Mouse (Mus musculus): ENCODE data around the gene C5ar2. TPM values are rescaled to one million over a fixed set of nuclear protein-coding genes. Genes with fewer than 3 reads are reported as not detected.

C5ar2 gene
- polyA plus RNA-seq, 1 experiment: 0.40 TPM

DNA sequence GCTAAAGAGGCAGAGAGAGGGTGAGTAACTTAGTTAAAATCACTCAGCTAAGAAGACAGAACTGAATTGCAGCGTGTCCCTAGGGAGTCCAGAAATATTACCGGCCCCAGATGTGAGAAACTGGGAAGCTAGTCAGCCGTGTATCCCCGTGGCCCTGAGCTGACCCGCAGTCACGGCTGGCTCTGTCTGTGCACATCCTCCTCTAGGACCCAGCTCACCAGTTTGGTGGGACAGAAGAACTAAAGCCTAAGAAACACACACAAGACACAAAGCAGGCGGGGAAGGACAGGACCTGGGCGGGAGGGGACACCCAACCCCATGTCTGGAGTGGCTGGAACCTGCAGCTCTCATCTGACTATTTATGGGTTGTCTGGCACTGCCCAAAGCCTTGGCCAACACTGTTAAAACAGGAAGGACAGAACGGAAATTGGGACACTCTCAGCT lies 4.4 kb downstream of the C5ar2 start:
- Histone ChIP-seq H3K4me3 (ENCODE audit: insufficient read depth, low read depth, low read length) (0 out of 2 replicates have a peak overlapping the region, but pooled peaks have one; percentile 2), H3K4me1 (ENCODE audit: control insufficient read depth, insufficient read depth, insufficient read length, low read length) (no peaks in the 10 kb centered on the region; the same call in 1 of the 2 replicates), H3K27ac (replicated peaks; ENCODE audit: low read depth, low read length) (0 out of 2 replicates have a peak overlapping the region, but pooled peaks have one; percentile 26)

DNA sequence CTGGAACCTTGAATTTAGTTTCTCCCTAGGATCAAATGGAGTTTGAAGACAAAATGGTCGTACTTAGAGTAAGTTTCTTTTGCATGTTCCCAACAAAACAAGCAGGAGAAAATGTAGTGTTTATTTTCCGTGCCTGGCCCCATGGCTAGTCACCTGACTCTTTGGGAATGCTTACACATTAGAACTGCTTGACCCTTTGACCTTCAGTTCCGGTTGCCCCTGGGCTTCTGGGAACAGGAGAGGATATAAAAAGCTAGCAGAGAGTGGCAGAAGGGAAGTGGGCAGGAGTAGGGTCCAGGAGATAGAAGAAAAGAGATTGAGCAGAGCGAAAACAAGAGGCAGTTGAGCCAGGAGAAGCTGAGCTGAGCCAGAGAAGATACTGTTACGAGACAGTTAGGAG lies 14.1 kb downstream of the C5ar2 start:
- H3K27ac ChIP-seq (replicated peaks; ENCODE audit: low read depth, low read length): 0 out of 2 replicates have a peak overlapping the region, but pooled peaks have one; percentile 2
- no peak overlapping the region for H3K4me3 ChIP-seq (ENCODE audit: insufficient read depth, low read depth, low read length)
- H3K4me1 ChIP-seq (ENCODE audit: control insufficient read depth, insufficient read depth, insufficient read length, low read length): no peaks in the 10 kb centered on the region

DNA sequence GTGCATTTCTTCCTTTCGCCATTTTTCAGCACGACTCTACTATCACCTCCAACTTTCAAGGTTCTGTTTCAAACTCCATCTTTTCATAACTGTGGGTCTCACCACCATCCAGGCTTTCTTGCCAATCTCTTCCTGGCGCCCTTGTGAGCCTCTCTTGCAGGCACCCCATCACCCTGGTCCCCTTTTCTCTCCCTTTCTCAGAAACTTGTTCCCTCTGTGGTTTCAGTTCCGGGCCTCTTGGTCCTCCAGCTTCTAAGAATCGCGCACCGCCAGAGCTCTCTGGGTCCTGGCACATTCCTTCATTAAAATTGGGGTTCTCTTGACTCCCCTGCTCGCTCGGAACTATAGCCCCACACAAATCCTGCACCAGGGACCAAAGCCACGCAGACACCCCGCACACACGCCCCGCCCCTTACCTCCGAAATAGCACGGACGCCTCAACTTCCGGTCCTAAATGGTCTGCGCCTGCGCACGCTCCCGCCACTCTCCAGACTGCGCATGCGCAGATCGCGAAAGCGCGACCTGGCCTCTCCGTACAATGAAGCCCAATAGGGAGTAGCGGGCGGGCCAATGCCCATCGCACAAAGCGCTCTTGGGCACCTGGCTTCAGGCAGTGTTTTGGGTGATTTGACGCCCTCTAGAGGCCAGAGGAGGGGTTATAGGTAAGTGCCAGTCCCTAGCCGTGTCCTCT lies 22.2 kb downstream of the C5ar2 start, which contains the start of gene Dhx34:
Dhx34 (minus strand) TSS at position 456 of the 691 bp plus-strand sequence.
- Histone ChIP-seq H3K27ac (replicated peaks; ENCODE audit: low read depth, low read length) (peak within 1 kb of the TSS; percentile 55), H3K4me1 (ENCODE audit: control insufficient read depth, insufficient read depth, insufficient read length, low read length) (peaks cover 6% of the 10 kb centered on the region; the same call in 1 of the 2 replicates), H3K4me3 (ENCODE audit: insufficient read depth, low read depth, low read length) (peak within 1 kb of the TSS; percentile 73)

DNA sequence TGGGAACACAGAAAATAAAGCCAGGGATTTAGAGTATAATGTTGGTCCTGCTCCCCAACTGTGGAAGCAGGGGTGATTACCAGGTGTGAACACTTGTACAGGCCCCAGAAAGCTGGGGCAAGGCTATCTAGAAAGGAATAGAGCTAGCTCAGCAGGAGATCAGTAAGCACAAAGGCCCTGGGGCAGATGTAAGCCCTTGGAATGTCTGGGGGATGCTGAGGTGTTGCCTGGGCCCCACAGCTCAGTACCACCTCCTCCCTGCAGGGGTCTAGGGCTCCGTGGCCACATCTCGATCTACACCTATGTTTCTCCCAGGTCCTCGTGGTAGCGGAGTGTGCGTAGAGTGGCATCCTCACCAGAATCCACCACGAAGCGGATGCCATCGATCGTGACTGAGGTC lies 30.0 kb downstream of the C5ar2 start:
- no peak overlapping the region for H3K4me3 ChIP-seq (ENCODE audit: insufficient read depth, low read depth, low read length)
- no peak overlapping the region for H3K27ac ChIP-seq (replicated peaks; ENCODE audit: low read depth, low read length)
- no peaks in the 10 kb centered on the region for H3K4me1 ChIP-seq (ENCODE audit: control insufficient read depth, insufficient read depth, insufficient read length, low read length)

DNA sequence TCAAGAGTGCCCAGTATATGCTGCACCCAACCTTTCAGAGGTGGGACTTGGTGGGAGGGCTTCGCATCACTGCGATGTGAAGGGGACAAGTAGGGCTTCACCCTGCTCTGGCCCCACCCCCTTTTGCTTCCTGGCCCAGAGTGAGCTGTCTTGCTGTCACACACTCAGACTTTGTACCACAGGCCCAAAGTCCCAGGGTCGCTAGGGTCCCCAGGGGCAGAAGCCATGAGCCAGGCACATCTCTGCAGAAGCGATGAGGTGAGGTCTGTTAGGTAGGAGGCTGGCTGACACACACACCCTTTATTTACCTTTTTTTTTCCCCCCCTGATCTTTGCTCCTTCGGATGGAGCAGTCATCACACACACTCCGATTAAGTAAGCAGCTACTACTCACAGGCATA lies 30.8 kb downstream of the C5ar2 start:
- Histone ChIP-seq H3K4me1 (ENCODE audit: control insufficient read depth, insufficient read depth, insufficient read length, low read length) (no peaks in the 10 kb centered on the region), H3K27ac (replicated peaks; ENCODE audit: low read depth, low read length) (no peak overlapping the region), H3K4me3 (ENCODE audit: insufficient read depth, low read depth, low read length) (no peak overlapping the region)

DNA sequence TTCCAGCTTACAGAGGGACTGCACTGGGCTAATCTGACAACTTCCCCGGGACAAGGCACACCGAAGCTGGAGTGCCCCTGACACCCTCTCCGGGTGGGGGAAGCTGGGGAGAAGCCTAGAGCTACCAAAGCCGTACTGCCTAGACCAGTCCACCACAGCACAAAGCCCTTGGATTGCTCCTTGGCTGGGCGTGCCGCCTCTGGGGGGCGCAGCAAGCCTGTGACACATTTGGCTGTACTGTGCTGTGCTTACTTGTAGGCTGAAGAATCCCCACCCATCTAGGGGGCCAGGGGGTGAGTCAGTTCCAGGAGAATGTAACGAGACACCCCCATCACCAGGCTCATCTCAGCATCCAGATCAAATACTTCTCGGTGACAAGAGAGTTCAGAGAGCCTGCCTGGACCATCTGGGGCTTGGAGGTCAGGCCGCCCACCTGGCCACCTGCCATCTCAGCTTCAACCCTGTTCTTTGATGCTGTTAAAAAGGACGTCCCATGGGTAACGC lies 33.0 kb downstream of the C5ar2 start:
- H3K27ac ChIP-seq (replicated peaks; ENCODE audit: low read depth, low read length): no peak overlapping the region
- H3K4me1 ChIP-seq (ENCODE audit: control insufficient read depth, insufficient read depth, insufficient read length, low read length): no peaks in the 10 kb centered on the region
- no peak overlapping the region for H3K4me3 ChIP-seq (ENCODE audit: insufficient read depth, low read depth, low read length)

DNA sequence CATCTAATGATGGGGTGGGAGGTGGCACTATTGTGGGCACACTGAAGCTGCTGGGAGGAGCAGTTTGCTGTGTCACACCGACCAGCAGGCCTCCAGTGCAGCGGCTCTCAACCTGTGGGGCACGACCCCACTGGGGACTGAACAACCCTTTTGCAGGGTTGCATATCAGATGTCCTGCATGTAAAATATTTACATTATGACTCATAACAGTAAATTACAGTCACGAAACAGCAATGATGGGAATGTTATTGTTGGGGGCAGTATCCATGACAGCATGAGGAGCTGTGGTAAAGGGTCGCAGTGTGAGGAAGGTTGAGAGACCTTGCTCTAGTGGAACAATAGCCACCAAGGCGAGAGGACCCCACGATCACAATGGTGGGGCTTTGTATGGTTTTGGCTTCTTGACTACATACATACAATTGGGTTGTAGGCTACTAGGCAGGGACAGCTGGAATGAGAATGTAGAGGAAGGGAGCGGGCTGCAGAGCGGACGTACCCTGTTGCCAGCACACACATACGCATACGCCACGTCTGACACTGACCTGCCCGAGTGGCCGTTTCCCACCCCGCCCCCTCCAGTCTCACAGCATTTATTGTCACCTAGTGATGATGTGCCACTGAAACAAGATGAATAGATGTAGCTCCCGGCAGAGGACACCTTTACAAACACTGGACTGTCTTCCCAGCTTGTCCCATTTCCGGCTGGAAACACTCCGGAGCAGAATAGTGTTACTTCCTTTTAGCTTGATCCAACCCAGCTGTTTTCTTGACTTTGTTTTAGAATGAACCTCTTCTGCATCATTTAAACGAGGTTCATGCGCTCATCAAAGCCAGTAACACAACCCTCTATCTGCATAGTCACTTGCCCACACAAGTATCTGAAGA lies 34.9 kb downstream of the C5ar2 start:
- Histone ChIP-seq H3K4me1 (ENCODE audit: control insufficient read depth, insufficient read depth, insufficient read length, low read length) (no peaks in the 10 kb centered on the region), H3K27ac (replicated peaks; ENCODE audit: low read depth, low read length) (no peak overlapping the region), H3K4me3 (ENCODE audit: insufficient read depth, low read depth, low read length) (no peak overlapping the region)

DNA sequence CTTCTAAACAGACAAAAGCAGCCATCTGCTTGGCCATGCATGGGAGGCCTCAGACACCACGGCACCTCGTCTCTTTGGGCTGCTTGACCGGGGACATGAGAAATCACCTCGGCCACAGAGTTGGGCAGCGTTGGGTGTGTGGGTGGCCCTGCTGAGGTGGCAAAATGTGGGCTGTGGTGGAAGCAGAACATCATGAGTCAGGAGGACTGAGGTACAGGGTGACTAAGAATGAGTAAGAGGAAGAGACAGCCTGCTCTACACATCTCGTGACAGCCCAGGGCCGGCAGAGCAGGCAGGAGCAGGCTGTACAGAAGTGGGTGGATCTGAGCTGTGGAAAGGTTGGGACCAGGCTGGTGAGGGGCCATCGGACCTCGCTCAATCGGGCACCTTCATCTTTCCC lies 36.5 kb downstream of the C5ar2 start:
- H3K4me3 ChIP-seq (ENCODE audit: insufficient read depth, low read depth, low read length): no peak overlapping the region
- no peaks in the 10 kb centered on the region; the same call in 1 of the 2 replicates for H3K4me1 ChIP-seq (ENCODE audit: control insufficient read depth, insufficient read depth, insufficient read length, low read length)
- peak overlapping the region; percentile 56 for H3K27ac ChIP-seq (replicated peaks; ENCODE audit: low read depth, low read length)

DNA sequence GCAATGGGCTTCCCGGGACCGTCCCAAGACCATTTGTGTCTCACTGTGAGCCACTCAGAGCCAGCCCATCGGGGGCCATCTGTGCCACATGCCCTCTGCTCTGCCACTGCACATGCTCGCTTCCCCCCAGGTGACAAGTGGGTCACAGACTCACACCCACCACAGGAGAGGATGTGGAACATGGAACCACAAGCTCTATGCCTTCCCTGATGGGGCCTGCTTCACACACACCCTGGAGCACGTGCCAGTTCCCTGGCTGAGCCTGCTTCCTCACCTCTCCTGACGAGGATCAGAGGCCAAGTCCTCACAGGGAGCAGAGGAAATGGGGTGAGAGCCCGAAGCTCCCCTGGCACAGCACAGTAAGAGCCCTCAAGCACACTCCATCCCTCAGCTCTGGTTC lies 36.9 kb downstream of the C5ar2 start:
- no peak overlapping the region for H3K4me3 ChIP-seq (ENCODE audit: insufficient read depth, low read depth, low read length)
- H3K27ac ChIP-seq (replicated peaks; ENCODE audit: low read depth, low read length): peak overlapping the region; percentile 56
- no peaks in the 10 kb centered on the region; the same call in 1 of the 2 replicates for H3K4me1 ChIP-seq (ENCODE audit: control insufficient read depth, insufficient read depth, insufficient read length, low read length)

DNA sequence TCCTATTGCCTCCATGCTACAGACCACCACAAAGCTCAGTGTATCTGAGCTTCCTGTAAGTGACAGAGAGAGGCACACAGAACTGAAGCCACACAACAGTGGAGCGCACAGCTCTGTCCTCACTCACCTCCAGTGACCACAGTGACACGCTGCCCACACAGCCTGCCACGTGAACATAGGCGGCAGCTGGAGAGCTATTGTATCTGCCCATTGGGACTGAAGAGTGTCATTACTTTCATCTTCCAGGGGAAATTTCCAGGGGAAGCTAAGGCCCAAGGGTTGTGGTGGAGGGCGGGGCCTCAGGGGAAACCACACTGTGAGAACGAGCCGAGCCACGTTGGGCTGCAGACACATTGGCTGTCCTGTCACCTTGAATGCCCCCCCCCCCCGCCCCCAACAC lies 39.2 kb downstream of the C5ar2 start:
- no peak overlapping the region for H3K4me3 ChIP-seq (ENCODE audit: insufficient read depth, low read depth, low read length)
- no peaks in the 10 kb centered on the region; the same call in 1 of the 2 replicates for H3K4me1 ChIP-seq (ENCODE audit: control insufficient read depth, insufficient read depth, insufficient read length, low read length)
- no peak overlapping the region for H3K27ac ChIP-seq (replicated peaks; ENCODE audit: low read depth, low read length)

DNA sequence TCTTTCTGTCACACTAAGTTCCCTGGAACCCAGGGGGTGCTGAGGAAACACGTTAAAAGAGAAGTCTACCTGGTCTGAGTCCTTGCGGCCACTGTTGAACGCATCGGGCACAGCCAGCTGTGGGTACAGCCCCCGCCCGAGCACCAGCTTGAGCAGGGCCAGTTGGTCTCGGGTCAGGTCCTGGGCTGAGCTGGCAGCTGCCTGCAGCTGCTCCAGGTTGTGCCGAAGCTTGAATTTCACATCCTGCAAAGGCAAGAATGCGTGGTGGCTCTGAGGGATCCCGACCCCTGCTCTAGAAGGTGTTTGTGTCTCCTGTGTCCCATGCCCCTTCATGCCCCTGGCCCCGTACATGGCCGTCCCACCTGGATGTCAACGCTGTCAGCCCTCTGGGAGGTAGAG lies 40.5 kb downstream of the C5ar2 start:
- H3K27ac ChIP-seq (replicated peaks; ENCODE audit: low read depth, low read length): no peak overlapping the region
- H3K4me3 ChIP-seq (ENCODE audit: insufficient read depth, low read depth, low read length): no peak overlapping the region
- H3K4me1 ChIP-seq (ENCODE audit: control insufficient read depth, insufficient read depth, insufficient read length, low read length): no peaks in the 10 kb centered on the region; the same call in 1 of the 2 replicates

DNA sequence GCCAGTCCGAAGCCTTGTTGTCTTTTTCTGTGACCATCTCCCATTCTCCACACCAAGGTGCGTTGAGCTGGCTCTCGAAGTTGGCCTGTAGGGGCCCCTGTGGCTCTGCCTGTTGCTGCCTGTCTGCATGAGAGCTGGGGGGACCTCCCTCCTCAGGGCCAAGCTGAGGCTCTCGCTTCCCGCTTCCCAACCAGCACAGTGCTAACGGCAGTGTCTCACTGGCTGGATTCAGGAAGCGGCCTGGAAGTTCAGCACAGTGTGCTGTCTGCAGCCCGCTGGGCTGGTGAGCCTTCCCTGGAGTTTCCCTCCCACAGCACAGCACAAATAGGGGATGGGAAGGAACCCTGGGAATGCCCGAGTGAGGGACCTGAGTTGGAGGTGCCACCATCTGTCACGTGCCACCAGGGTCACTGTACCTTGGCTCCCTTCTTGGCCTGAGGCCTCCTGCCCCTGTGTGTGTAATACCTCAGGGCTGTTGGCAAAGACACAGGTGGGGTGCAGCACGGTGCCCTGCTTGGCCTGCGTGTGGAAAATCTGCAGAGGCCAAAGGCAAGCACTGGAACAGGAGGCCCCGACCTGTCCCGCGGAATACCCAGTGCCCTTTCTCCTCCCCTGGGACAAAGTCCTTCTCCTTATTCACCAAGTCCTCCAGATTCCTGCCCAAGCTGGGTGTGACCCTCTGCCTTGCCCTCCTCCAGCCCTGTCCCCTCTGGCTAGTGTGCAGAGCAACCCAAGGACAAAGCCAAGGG lies 41.0 kb downstream of the C5ar2 start:
- Histone ChIP-seq H3K4me1 (ENCODE audit: control insufficient read depth, insufficient read depth, insufficient read length, low read length) (no peaks in the 10 kb centered on the region; the same call in 1 of the 2 replicates), H3K27ac (replicated peaks; ENCODE audit: low read depth, low read length) (no peak overlapping the region), H3K4me3 (ENCODE audit: insufficient read depth, low read depth, low read length) (no peak overlapping the region)

DNA sequence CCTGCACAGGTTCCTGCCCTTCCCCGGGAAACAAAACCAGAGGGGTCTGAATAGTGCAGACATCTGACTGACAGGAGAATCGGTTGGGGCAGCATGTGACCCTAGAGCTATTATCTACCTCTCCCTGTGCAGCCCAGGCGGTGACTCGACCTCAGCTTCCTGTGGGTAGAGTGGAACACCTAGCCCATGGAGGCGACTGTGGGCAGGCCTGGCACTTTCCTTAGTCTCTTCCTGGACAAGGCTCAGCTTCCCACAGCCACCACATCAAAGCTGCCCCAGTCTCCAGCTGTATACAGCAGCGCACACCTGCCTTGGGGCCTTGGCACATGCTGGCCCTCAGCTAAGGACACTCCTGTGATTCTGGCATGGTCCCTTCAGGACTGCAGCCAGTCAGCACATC lies 42.8 kb downstream of the C5ar2 start:
- H3K4me3 ChIP-seq (ENCODE audit: insufficient read depth, low read depth, low read length): no peak overlapping the region
- H3K4me1 ChIP-seq (ENCODE audit: control insufficient read depth, insufficient read depth, insufficient read length, low read length): no peaks in the 10 kb centered on the region; the same call in 1 of the 2 replicates
- no peak overlapping the region for H3K27ac ChIP-seq (replicated peaks; ENCODE audit: low read depth, low read length)

DNA sequence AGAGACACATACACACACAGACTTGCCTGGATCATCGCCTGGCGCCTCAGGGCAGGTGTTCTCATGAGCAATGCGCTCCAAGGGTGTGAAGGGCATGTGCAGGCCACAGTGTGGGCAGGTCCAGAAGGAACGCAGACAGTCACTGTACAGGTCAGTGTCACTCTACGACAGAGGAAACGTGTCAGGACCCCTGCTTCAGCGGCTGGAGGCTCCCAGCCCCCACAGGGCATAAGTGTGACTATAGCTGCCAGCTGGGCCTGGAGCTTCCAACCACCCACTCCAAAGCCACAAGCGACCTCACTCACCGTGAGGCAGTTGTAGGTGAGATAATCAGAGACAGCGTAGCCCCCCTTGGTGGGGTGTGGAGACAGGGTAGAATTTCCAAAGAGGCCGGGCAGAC lies 45.4 kb downstream of the C5ar2 start:
- Histone ChIP-seq H3K4me1 (ENCODE audit: control insufficient read depth, insufficient read depth, insufficient read length, low read length) (no peaks in the 10 kb centered on the region; the same call in 1 of the 2 replicates), H3K27ac (replicated peaks; ENCODE audit: low read depth, low read length) (no peak overlapping the region), H3K4me3 (ENCODE audit: insufficient read depth, low read depth, low read length) (no peak overlapping the region)

DNA sequence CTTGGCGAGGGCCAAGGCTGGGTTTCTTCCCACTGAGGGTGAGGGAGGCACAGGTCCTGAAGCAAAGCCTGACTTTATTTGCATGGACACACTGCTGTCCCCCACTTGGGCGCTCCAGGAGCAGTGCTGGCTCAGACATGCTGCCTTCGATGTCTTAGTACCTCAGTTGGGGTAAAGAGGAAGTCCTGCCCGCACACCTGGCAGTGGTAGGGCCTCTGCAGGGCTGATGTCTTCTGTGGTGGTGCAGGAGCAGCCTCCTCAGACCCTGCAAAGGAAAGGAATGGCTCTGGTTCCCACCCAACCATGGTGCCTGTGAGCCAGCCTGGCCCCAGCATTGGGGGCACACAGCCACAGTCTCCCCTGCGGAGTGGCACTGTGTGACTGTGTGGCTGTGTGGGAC lies 46.8 kb downstream of the C5ar2 start:
- Histone ChIP-seq H3K4me3 (ENCODE audit: insufficient read depth, low read depth, low read length) (no peak overlapping the region), H3K27ac (replicated peaks; ENCODE audit: low read depth, low read length) (no peak overlapping the region)

More for the DNA sequence above, 46.8 kb downstream of the C5ar2 start:
- no peaks in the 10 kb centered on the region for H3K4me1 ChIP-seq (ENCODE audit: control insufficient read depth, insufficient read depth, insufficient read length, low read length)
